Mouse (Mus musculus): ENCODE measurements around the gene Eml2. TPM values are rescaled to one million over a fixed set of nuclear protein-coding genes. Genes with fewer than 3 reads are reported as not detected.

Eml2 gene
- polyA plus RNA-seq, 1 experiment from 2014 or later = 10.7 TPM

GRCm38 (mm10) chr7:19252078-19252477, 75.9 kb downstream of the Eml2 start:
- no peak for ATAC-seq (ENCODE audit: insufficient read depth, low FRiP score, low read depth)
- Histone ChIP-seq H3K27ac (no peak overlapping the region), H3K4me2 (no peak overlapping the region), H3K9ac (no peak overlapping the region), H3K36me3 (peaks cover 19% of the 10 kb centered on the region), H3K4me1 (no peaks in the 10 kb centered on the region), H3K4me3 (replicated peaks) (no peak overlapping the region), H3K27me3 (replicated peaks) (no peaks in the 10 kb centered on the region), H3K9me3 (no peaks in the 10 kb centered on the region)
- 76% methylated on average over 4 of the region's 4 CpGs for WGBS

- Histone ChIP-seq H3K27ac (no peak overlapping the region), H3K9me3 (no peaks in the 10 kb centered on the region), H3K4me3 (replicated peaks) (no peak overlapping the region), H3K4me1 (0 out of 2 replicates have a peak, but pooled peaks cover under 1% of the 10 kb centered on the region), H3K4me2 (no peak overlapping the region), H3K27me3 (replicated peaks) (no peaks in the 10 kb centered on the region), H3K9ac (no peak overlapping the region), H3K36me3 (peaks cover 31% of the 10 kb centered on the region)
- WGBS = 57% methylated on average over 5 of the region's 5 CpGs
- ATAC-seq (ENCODE audit: insufficient read depth, low FRiP score, low read depth) = no peak
These were observed 77.2 kb downstream of the Eml2 start for GRCm38 (mm10) chr7:19253437-19253836.

GRCm38 (mm10) chr7:19255395-19255794, 79.2 kb downstream of the Eml2 start:
- no peak overlapping the region for H3K4me2 ChIP-seq
- peaks cover 43% of the 10 kb centered on the region for H3K36me3 ChIP-seq
- H3K9ac ChIP-seq = no peak overlapping the region
- H3K4me1 ChIP-seq = 0 out of 2 replicates have a peak, but pooled peaks cover 3% of the 10 kb centered on the region
- WGBS = 84% methylated on average over 17 of the region's 17 CpGs
- H3K27ac ChIP-seq = no peak overlapping the region
- ATAC-seq (ENCODE audit: insufficient read depth, low FRiP score, low read depth) = no peak
- no peak overlapping the region for H3K4me3 ChIP-seq (replicated peaks)
- H3K27me3 ChIP-seq (replicated peaks) = no peaks in the 10 kb centered on the region
- H3K9me3 ChIP-seq = no peaks in the 10 kb centered on the region

MicroRNAs within 50 kb of the gene (microRNA counts, 519-probe panel; counts per million panel counts)
- microRNA mmu-miR-330 = 1,739 counts per million, percentile 13 among the panel's probes with 10 or more counts

Small RNA genes within 50 kb of the gene (microRNA-seq; reads per million reads assigned to microRNA genes)
- gene Mir330 = 195 reads per million, percentile 58 among the genes with 10 or more reads in this experiment

Other genes with a start within 250 kb of the Eml2 start
- gene Nanos2, start 189.0 kb upstream of the Eml2 start, polyA plus RNA-seq (2015; fragmentation: Nextera tagmentation; extraction: Ambion mirVana) = not detected in 2 replicates
- gene Mypop, start 185.2 kb upstream of the Eml2 start, polyA plus RNA-seq (2015; fragmentation: Nextera tagmentation; extraction: Ambion mirVana) = 2.8 and 3.7 TPM in 2 replicates
- gene Irf2bp1, start 172.4 kb upstream of the Eml2 start, polyA plus RNA-seq (2015; fragmentation: Nextera tagmentation; extraction: Ambion mirVana) = 23.5 and 28.0 TPM in 2 replicates
- 30.2 and 32.7 TPM in 2 replicates for gene Foxa3, start 152.9 kb upstream of the Eml2 start, polyA plus RNA-seq (2015; fragmentation: Nextera tagmentation; extraction: Ambion mirVana)
- 28.1 and 32.3 TPM in 2 replicates for gene Sympk, start 152.0 kb upstream of the Eml2 start, polyA plus RNA-seq (2015; fragmentation: Nextera tagmentation; extraction: Ambion mirVana)
- gene Rsph6a, start 121.7 kb upstream of the Eml2 start, polyA plus RNA-seq (2015; fragmentation: Nextera tagmentation; extraction: Ambion mirVana) = not detected in 2 replicates
- 13.7 and 15.1 TPM in 2 replicates for gene Dmwd, start 100.2 kb upstream of the Eml2 start, polyA plus RNA-seq (2015; fragmentation: Nextera tagmentation; extraction: Ambion mirVana)
- 73.9 and 77.2 TPM in 2 replicates for gene Dmpk, start 92.6 kb upstream of the Eml2 start, polyA plus RNA-seq (2015; fragmentation: Nextera tagmentation; extraction: Ambion mirVana)
- gene Six5, start 81.8 kb upstream of the Eml2 start, polyA plus RNA-seq (2015; fragmentation: Nextera tagmentation; extraction: Ambion mirVana) = 10.8 and 12.1 TPM in 2 replicates
- 2.8 and 3.2 TPM in 2 replicates for gene Gm4969, start 58.1 kb upstream of the Eml2 start, polyA plus RNA-seq (2015; fragmentation: Nextera tagmentation; extraction: Ambion mirVana)
- 11.6 and 12.8 TPM in 2 replicates for gene Fbxo46, start 56.6 kb upstream of the Eml2 start, polyA plus RNA-seq (2015; fragmentation: Nextera tagmentation; extraction: Ambion mirVana)
- 13.5 and 14.7 TPM in 2 replicates for gene Qpctl, start 27.1 kb upstream of the Eml2 start, polyA plus RNA-seq (2015; fragmentation: Nextera tagmentation; extraction: Ambion mirVana)
- gene Snrpd2, start 26.7 kb upstream of the Eml2 start, polyA plus RNA-seq (2015; fragmentation: Nextera tagmentation; extraction: Ambion mirVana) = 131 and 141 TPM in 2 replicates
- gene Gipr, start 10.3 kb upstream of the Eml2 start, polyA plus RNA-seq (2015; fragmentation: Nextera tagmentation; extraction: Ambion mirVana) = 2.3 and 2.9 TPM in 2 replicates
- gene Gpr4, start 36.1 kb downstream of the Eml2 start, polyA plus RNA-seq (2015; fragmentation: Nextera tagmentation; extraction: Ambion mirVana) = 1.5 and 1.6 TPM in 2 replicates
- 32.3 and 34.5 TPM in 2 replicates for gene Opa3, start 51.9 kb downstream of the Eml2 start, polyA plus RNA-seq (2015; fragmentation: Nextera tagmentation; extraction: Ambion mirVana)
- gene Vasp, start 95.4 kb downstream of the Eml2 start, polyA plus RNA-seq (2015; fragmentation: Nextera tagmentation; extraction: Ambion mirVana) = 106 and 111 TPM in 2 replicates
- 0.21 and 0.33 TPM in 2 replicates for gene Ppm1n, start 103.6 kb downstream of the Eml2 start, polyA plus RNA-seq (2015; fragmentation: Nextera tagmentation; extraction: Ambion mirVana)
- 10.6 and 13.9 TPM in 2 replicates for gene Rtn2, start 106.2 kb downstream of the Eml2 start, polyA plus RNA-seq (2015; fragmentation: Nextera tagmentation; extraction: Ambion mirVana)
- 0.12 and 0.17 TPM in 2 replicates for gene Fosb, start 133.6 kb downstream of the Eml2 start, polyA plus RNA-seq (2015; fragmentation: Nextera tagmentation; extraction: Ambion mirVana)
- gene Ercc1, start 168.4 kb downstream of the Eml2 start, polyA plus RNA-seq (2015; fragmentation: Nextera tagmentation; extraction: Ambion mirVana) = 63.7 and 66.5 TPM in 2 replicates
- 24.9 and 26.1 TPM in 2 replicates for gene Cd3eap, start 183.1 kb downstream of the Eml2 start, polyA plus RNA-seq (2015; fragmentation: Nextera tagmentation; extraction: Ambion mirVana)
- 7.8 and 8.9 TPM in 2 replicates for gene Ppp1r13l, start 183.3 kb downstream of the Eml2 start, polyA plus RNA-seq (2015; fragmentation: Nextera tagmentation; extraction: Ambion mirVana)
- gene Ercc2, start 205.6 kb downstream of the Eml2 start, polyA plus RNA-seq (2015; fragmentation: Nextera tagmentation; extraction: Ambion mirVana) = 13.5 and 14.8 TPM in 2 replicates
- gene Klc3, start 227.7 kb downstream of the Eml2 start, polyA plus RNA-seq (2015; fragmentation: Nextera tagmentation; extraction: Ambion mirVana) = 9.7 and 10.4 TPM in 2 replicates
- gene Ckm, start 228.4 kb downstream of the Eml2 start, polyA plus RNA-seq (2015; fragmentation: Nextera tagmentation; extraction: Ambion mirVana) = 17.4 and 19.1 TPM in 2 replicates

Data from stomach, embryonic 15.5 days (tissue).